Mouse (Mus musculus) left cerebral cortex, postnatal 14 days (tissue): ENCODE data around the gene Krt76. TPM values are rescaled to one million over a fixed set of nuclear protein-coding genes. Genes with fewer than 3 reads are reported as not detected.

Experiments
- DNase-seq, 2 experiments: peaks; one replicate each; pipeline ENCODE4 v3.0.0; 2021 to 2022; ENCODE audit warnings: low spot score in 2 of 2, mixed read lengths in 1 of 2
- intact Hi-C: fragments of 180-260 bp; cut with DNase I; formaldehyde crosslinking; loops from one replicate; pipeline ENCODE4 v1.15.1; 2025
- microRNA-seq, 2 experiments: library from miRNA; unstranded; fragments of <30 nt; microRNA quantifications; one replicate each; pipeline ENCODE4 v1.2.0; 2022
- total RNA-seq, 2 experiments: library from RNA; stranded (reverse); gene quantifications; 2 replicates each; pipeline ENCODE4 v1.2.3; 2021

The Krt76 gene
- total RNA-seq, 2 experiments from 2014 or later, result not detected

- intact Hi-C loops, result loop anchor here (5.0 to 10.0 kb wide), 2 partner anchors 67 to 535 kb away; partner anchors contain the start of gene Krt73
- DNase-seq, result peak; percentile 74 to 79
Measured at GRCm38 (mm10) chr15:101869431-101869830, 23.3 kb downstream of the Krt76 start, which contains the start of gene Krt77. Gene Krt77, minus strand, starts transcription at chr15:101869705.

DNA sequence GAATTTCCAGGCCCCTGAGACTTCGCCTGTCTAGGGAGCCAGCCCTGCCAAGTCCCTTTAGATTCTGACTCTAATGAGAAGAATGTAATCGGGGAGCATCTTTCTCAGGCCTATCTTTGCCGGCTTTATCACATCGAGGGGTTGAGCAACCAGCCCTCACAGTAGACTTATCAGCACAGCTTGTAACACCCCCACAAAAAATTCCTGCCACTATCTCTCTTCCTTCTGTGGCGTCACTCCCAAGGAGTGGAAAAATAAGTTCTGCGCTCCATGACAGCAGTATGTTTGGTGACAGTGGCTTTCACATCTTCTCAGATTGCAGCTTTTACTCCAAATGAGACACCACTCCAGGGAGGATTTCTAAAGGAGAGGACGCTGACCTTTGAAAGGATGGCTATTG lies 26.0 kb downstream of the Krt76 start:
- intact Hi-C loops, result loop anchor here (5.0 to 10.0 kb wide), 2 partner anchors 64 to 532 kb away; partner anchors contain the start of gene Krt73
- DNase-seq, result peak in 1 of 2 experiments; percentile 55

- intact Hi-C loops, result loop anchor here (10.0 kb wide), 1 partner anchor 526 kb away; no protein-coding TSS in a partner anchor
- no peak for DNase-seq
Measured at GRCm38 (mm10) chr15:101860421-101861130, 32.1 kb downstream of the Krt76 start.

DNA sequence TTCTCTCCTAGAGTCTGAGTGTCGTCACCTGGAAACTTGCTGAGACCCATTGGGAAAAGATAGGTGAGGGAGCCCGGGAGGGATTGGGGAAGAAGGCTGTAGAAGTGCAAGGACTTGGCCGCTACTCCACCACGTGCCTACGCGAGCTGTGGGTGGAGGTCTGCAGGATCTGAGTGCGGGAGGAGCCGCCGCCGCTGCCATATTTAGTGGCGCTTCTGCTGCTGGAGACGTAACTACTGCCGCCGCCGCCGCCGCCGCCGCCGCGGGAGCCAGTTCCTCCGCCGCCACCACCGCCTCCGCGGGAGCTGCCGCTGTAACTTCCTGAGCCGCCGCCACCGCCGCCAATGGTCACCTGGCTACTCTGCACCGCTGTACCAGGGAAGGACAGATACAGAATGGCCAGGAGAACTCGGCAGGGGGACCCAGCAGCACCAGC lies 33.0 kb downstream of the Krt76 start:
- intact Hi-C loops, result loop anchor here (10.0 kb wide), 1 partner anchor 525 kb away; no protein-coding TSS in a partner anchor
- peak in 1 of 2 experiments; percentile 65 for DNase-seq

GRCm38 (mm10) chr15:101858673-101859425 lies 33.9 kb downstream of the Krt76 start:
- intact Hi-C loops, result no loop called here
- DNase-seq, result no peak

- intact Hi-C loops, result no loop called here
- DNase-seq, result no peak
Measured at GRCm38 (mm10) chr15:101856696-101857095, 36.0 kb downstream of the Krt76 start.

- intact Hi-C loops, result no loop called here
- DNase-seq, result no peak
Measured at GRCm38 (mm10) chr15:101855732-101856131, 37.0 kb downstream of the Krt76 start.

GRCm38 (mm10) chr15:101854294-101854693 lies 38.4 kb downstream of the Krt76 start:
- intact Hi-C loops, result no loop called here
- no peak for DNase-seq

- no peak for DNase-seq
- intact Hi-C loops, result no loop called here
Measured at GRCm38 (mm10) chr15:101852571-101852970, 40.1 kb downstream of the Krt76 start.

DNA sequence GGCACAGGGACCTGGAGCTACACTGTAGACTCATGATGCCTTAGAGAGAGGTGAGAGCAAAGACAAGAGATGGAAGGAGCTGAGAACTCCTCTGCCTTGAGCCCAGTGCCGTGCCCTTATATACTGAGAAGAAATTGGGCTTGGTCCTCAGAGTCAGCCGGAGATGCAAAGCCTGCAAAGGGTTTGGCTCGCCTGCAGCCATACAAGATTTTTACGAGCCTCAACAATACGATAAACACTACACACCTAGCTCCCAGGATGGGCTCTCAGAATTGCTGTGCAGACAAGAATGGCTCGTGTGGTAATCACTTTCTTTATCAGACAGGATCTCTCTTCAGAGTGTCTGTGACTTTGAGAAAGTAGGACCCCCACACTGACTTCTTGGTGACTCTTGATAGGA lies 42.0 kb downstream of the Krt76 start, which contains the start of gene Krt1:
TSS of gene Krt1 (minus strand) at position 101 of the 400 bp plus-strand sequence.
- intact Hi-C loops, result no loop called here
- no peak for DNase-seq

GRCm38 (mm10) chr15:101845971-101846403 lies 46.7 kb downstream of the Krt76 start:
- intact Hi-C loops, result no loop called here
- DNase-seq, result peak; percentile 40 to 60

DNA sequence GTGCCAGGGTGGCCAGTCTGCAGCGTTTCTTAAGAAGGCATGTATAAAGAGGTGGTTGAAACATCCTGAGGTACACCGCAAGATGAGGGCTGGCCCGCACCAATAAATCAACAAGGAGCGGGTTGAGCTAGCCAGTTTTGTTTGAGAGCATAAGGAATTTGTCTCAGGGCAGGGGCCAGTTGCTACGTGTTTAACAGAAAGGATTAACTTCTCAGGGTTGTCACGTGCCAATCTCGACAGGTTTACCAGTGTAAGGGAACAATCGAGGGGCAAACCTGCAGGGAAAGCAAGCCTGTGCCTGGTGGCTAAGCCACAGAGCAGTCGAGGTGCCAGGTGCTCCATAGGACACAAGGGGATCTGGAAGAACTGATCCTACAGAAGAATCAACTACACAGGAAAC lies 49.5 kb downstream of the Krt76 start:
- intact Hi-C loops, result no loop called here
- DNase-seq, result no peak

- DNase-seq, result peak in 1 of 2 experiments; percentile 43
- intact Hi-C loops, result no loop called here
Measured at GRCm38 (mm10) chr15:101834784-101835328, 57.9 kb downstream of the Krt76 start.

Small RNA genes within 50 kb of the gene (microRNA-seq; reads per million reads assigned to microRNA genes)
- 0 reads per million in 2 experiments for gene Gm44356

Other genes starting within 250 kb of the Krt76 start
- not detected for gene Gm5478, start 245.5 kb downstream of the Krt76 start, total RNA-seq
- gene Krt6b, start 212.6 kb downstream of the Krt76 start, total RNA-seq, result not detected
- gene Krt6a, start 198.6 kb downstream of the Krt76 start, total RNA-seq, result not detected
- gene Krt5, start 180.0 kb downstream of the Krt76 start, total RNA-seq, result not detected
- gene Krt71, start 149.8 kb downstream of the Krt76 start, total RNA-seq, result not detected
- not detected for gene Krt72, start 106.5 kb downstream of the Krt76 start, total RNA-seq
- 1 to 10 TPM; 1.1 to 2.6 TPM for gene Krt73, start 90.6 kb downstream of the Krt76 start, total RNA-seq
- gene Krt2, start 74.8 kb downstream of the Krt76 start, total RNA-seq, result under 1 TPM in 1 of 2 experiments, not detected in 1; 0.61 TPM
- gene Krt1, start 42.1 kb downstream of the Krt76 start, total RNA-seq, result 1 to 10 TPM; 3.3 TPM
- 10 to 100 TPM; 10.9 to 14.7 TPM for gene Krt77, start 23.2 kb downstream of the Krt76 start, total RNA-seq
- gene Krt4, start 31.8 kb upstream of the Krt76 start, total RNA-seq, result not detected
- not detected for gene Krt79, start 47.4 kb upstream of the Krt76 start, total RNA-seq
- not detected for gene Krt78, start 61.4 kb upstream of the Krt76 start, total RNA-seq
- not detected for gene Krt8, start 111.6 kb upstream of the Krt76 start, total RNA-seq
- under 1 TPM; 0.24 to 0.85 TPM for gene Krt18, start 135.3 kb upstream of the Krt76 start, total RNA-seq
- gene Eif4b, start 180.9 kb upstream of the Krt76 start, total RNA-seq, result 100 to 1,000 TPM; 167 to 168 TPM
- gene Tns2, start 207.5 kb upstream of the Krt76 start, total RNA-seq, result 10 to 100 TPM; 14.4 to 18.5 TPM
- 100 to 1,000 TPM; 143 to 152 TPM for gene Spryd3, start 243.3 kb upstream of the Krt76 start, total RNA-seq